Mouse (Mus musculus) liver, embryonic 14.5 days (tissue): ENCODE measurements around the gene Kcnc3. TPM values are rescaled to one million over a fixed set of nuclear protein-coding genes. Genes with fewer than 3 reads are reported as not detected.

Source experiments
- ATAC-seq: fragments of 200-750 bp; cut with Nextera tagmentation; 2 replicates; pipeline ENCODE4 v1.8.0; 2017; ENCODE audit warnings: moderate number of reproducible peaks, mild to moderate bottlenecking, moderate library complexity; ENCODE audit not compliant: insufficient read depth
- DNase-seq, 3 experiments: peaks; one replicate each; pipeline ENCODE4 v3.0.0-alpha.2; 2012 to 2013; ENCODE audit warnings: low read depth in 3 of 3, low spot score in 3 of 3
- H3K27ac ChIP-seq: fragments of 300-500 bp; sonication (generic); 2 replicates; pipeline ENCODE4 v1.5.1; 2014; ENCODE audit warnings: moderate library complexity, mild to moderate bottlenecking, control low read depth, inconsistent platforms
- H3K27me3 ChIP-seq: fragments of 300-500 bp; sonication (generic); 2 replicates; pipeline ENCODE4 v1.6.1; 2014; ENCODE audit warnings: mild to moderate bottlenecking, low read length, moderate library complexity; ENCODE audit not compliant: control insufficient read depth, insufficient read depth
- H3K36me3 ChIP-seq: fragments of 300-500 bp; sonication (generic); replicated peaks from 2 replicates; pipeline ENCODE4 v1.6.1; 2014; ENCODE audit warnings: low read depth; ENCODE audit not compliant: control insufficient read depth, insufficient read depth
- H3K4me1 ChIP-seq, 2 experiments: fragments of 200-500 bp in 1 of 2; fragments of 300-500 bp in 1 of 2; sonication (generic) in 1 of 2; replicated peaks; 2 replicates each; pipeline ENCODE4 v1.6.1; 2012 to 2014; ENCODE audit warnings: antibody characterized with exemption in 1 of 2, inconsistent platforms in 1 of 2, low read length in 1 of 2; ENCODE audit not compliant: control insufficient read depth in 2 of 2, insufficient read depth in 2 of 2
- H3K4me2 ChIP-seq: fragments of 300-500 bp; sonication (generic); 2 replicates; pipeline ENCODE4 v1.6.1; 2014; ENCODE audit warnings: low read depth, mild to moderate bottlenecking, control low read depth, moderate library complexity
- H3K4me3 ChIP-seq, 2 experiments: fragments of 200-500 bp in 1 of 2; fragments of 300-500 bp in 1 of 2; sonication (generic) in 1 of 2; 2 replicates each; pipeline ENCODE4 v1.5.1; 2012 to 2014; ENCODE audit warnings: low read depth in 2 of 2, low read length in 2 of 2, mild to moderate bottlenecking in 2 of 2, control low read depth in 1 of 2, inconsistent platforms in 1 of 2, moderate library complexity in 1 of 2; ENCODE audit not compliant: insufficient read depth in 1 of 2
- H3K9ac ChIP-seq: fragments of 300-500 bp; sonication (generic); replicated peaks from 2 replicates; pipeline ENCODE4 v1.6.1; 2014; ENCODE audit warnings: mild to moderate bottlenecking, control low read depth, moderate library complexity
- H3K9me3 ChIP-seq: fragments of 300-500 bp; sonication (generic); 2 replicates; pipeline ENCODE4 v1.6.1; 2016; ENCODE audit warnings: low read length, mixed read lengths; ENCODE audit not compliant: control insufficient read depth
- CTCF ChIP-seq: IDR thresholded peaks from 2 replicates; pipeline ENCODE4 v1.5.1; 2016; ENCODE audit warnings: antibody characterized with exemption, low read depth, control low read depth
- EP300 ChIP-seq: IDR thresholded peaks from 2 replicates; pipeline ENCODE4 v1.6.1; 2016; ENCODE audit warnings: antibody characterized with exemption, low read depth
- WGBS: fragments of 180-500 bp; shearing (Covaris S2); extraction: QIAGEN DNeasy Blood & Tissue Kit; methylation state at CpG from one replicate; pipeline ENCODE4 v1.1.7; 2014; ENCODE audit not compliant: insufficient replicate concordance; 5-methylcytosine and 5-hydroxymethylcytosine counted together
- polyA plus RNA-seq, 2 experiments: library from polyadenylated mRNA; depleted of rRNA in 1 of 2; stranded (reverse) in 1 of 2; unstranded in 1 of 2; fragments of >200 nt; fragmentation: Nextera tagmentation in 1 of 2; extraction: Ambion mirVana in 1 of 2; gene quantifications; 2 replicates each; pipeline versions ENCODE4 v1.2.1 to v1.2.3; 2012 to 2014

Kcnc3 gene
- polyA plus RNA-seq, 2 experiments = 0.16 TPM; not detected in 1

DNA sequence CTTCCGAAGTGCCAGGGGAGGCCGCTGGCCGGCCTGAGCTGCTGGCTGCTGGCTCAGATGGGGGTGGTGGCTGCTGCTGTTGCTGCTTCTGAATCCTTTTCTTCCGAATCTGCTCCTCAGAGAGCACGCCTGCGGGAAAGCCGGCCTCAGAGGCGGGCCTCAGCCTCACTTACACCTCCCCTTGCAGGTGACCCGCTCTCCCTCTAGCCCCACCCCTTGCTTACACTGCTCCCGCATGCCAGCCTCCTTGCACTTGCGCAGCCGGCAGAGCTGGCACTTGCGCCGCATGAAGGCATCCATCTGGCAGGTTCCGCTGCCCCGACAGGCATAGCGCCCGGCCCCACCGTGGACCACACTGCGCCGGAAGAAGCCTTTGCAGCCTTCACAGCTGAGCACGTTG lies 38.7 kb upstream of the Kcnc3 start:
- H3K4me1 ChIP-seq = peaks cover 14 to 21% of the 10 kb centered on the region in 2 experiments
- no peak overlapping the region for H3K4me3 ChIP-seq
- DNase-seq (no peak), ATAC-seq (no peak)
- H3K4me2 ChIP-seq = no peak overlapping the region
- no peaks in the 10 kb centered on the region for H3K9me3 ChIP-seq
- peaks cover 22% of the 10 kb centered on the region for H3K36me3 ChIP-seq
- no peak overlapping the region for H3K27ac ChIP-seq
- TF ChIP-seq CTCF (no peak), EP300 (no peak)
- no peak overlapping the region for H3K9ac ChIP-seq
- WGBS = 89% methylated on average over 22 of the region's 22 CpGs
- no peaks in the 10 kb centered on the region for H3K27me3 ChIP-seq

DNA sequence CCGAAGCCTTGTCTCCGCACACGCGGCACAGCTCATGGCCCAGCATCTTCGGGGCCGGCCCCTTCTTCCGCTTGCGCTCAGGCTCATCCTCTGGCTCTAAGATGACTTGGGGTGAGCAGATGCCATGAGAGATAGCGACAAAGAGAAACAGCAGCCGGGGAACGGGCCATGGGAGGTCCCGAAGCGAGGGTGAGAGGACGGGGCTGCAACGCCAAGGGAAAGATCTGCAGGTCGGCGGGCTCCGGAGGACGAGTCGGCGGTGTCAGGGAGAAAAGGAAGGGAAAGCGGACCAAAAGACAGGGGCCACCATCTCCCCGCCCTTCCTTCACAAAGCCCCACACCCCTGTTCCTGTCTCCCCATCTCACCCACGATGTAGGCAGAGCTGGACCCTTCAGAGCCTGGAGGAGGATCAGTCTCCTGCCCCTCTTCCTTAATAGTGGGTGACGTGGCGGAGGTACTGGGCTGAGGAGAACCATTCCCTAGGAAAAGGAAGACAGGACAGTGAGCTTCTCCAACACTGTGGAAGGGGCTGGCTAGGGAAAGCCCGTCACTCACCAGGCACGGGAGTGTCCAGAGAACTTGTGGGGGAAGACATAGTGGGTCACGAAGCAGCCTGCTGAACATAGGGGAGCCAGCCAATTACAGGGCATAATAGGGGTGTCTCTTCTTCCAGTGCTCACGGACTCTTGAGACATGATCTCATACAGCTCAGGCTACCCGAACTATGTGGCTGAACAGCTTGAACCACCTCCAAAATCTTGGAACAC lies 38.1 kb upstream of the Kcnc3 start:
- ATAC-seq = no peak
- Histone ChIP-seq H3K9me3 (no peaks in the 10 kb centered on the region), H3K4me2 (peak overlapping the region; percentile 68), H3K36me3 (peaks cover 22% of the 10 kb centered on the region), H3K4me1 (peaks cover 11 to 17% of the 10 kb centered on the region in 2 experiments), H3K27me3 (no peaks in the 10 kb centered on the region), H3K27ac (no peak overlapping the region), H3K9ac (no peak overlapping the region), H3K4me3 (peak overlapping the region; percentile 73 to 80; a peak in 3 of 4 replicates)
- 86% methylated on average over 31 of the region's 31 CpGs for WGBS
- TF ChIP-seq CTCF (no peak), EP300 (no peak)
- no peak for DNase-seq

DNA sequence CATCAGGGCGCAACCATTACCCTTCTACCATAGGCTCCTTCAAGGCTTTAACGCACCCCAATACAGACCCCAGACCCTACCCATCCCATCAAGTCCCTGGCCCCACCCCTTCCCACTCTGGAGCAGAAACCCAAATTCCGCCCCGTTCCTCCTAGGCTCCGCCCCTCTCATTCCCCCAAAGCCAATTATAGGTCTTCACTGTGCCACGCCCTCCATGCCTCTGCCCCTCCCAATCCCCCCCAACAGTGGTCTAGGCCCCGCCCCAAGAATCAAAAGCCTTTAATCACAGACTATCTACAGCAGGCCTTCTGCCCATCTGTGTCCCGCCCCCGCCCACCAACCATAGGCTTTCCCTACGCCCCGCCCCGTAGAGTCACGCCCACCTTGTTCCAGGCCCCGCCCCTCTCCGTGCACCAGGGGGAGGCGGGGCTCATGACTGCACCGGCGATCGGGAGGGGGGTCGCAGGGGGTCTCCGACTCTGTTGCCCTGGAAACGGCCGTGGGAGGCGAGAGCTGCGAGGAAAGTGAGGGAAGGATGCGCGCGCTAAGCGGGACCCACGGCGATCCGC lies 37.2 kb upstream of the Kcnc3 start:
- H3K9ac ChIP-seq = peak overlapping the region; percentile 73
- WGBS = 1% methylated on average over 32 of the region's 32 CpGs
- no peaks in the 10 kb centered on the region for H3K27me3 ChIP-seq
- peak overlapping the region; percentile 85 for H3K27ac ChIP-seq
- TF ChIP-seq CTCF = no peak
- TF ChIP-seq EP300 = no peak
- H3K4me2 ChIP-seq = peak overlapping the region; percentile 68
- peak overlapping the region; percentile 73 to 80 for H3K4me3 ChIP-seq
- no peaks in the 10 kb centered on the region for H3K9me3 ChIP-seq
- peaks cover 22% of the 10 kb centered on the region for H3K36me3 ChIP-seq
- ATAC-seq (peak; percentile 63), DNase-seq (peak; percentile 75 to 79 (median 78))
- H3K4me1 ChIP-seq = peaks cover 7 to 11% of the 10 kb centered on the region in 2 experiments

DNA sequence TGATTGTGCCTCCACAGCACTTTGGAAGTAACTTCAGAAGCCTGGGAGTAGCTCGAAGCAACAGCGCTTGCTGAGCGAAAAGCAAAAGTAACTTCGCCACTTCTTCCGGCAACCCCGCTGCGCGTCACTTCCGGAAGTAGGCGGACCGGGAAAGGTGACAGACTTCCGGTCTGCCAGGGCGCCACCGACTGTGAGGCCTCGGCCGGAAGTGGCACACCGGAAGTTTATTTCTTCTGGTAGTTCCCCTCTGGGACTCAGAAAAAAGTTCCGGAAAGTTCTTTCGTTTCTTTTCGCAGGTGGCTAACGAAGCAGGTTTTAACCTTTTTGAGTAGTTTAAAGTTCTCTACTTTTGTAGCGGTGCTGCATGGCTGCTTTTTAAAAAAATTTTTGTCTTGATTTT lies 36.6 kb upstream of the Kcnc3 start, which contains the start of gene Nr1h2:
Nr1h2 (minus strand) TSS at position 126 of the 400 bp plus-strand sequence.
- Histone ChIP-seq H3K36me3 (peaks cover 22% of the 10 kb centered on the region), H3K9ac (peak within 1 kb of the TSS; percentile 73), H3K4me2 (peak within 1 kb of the TSS; percentile 68), H3K4me3 (peak within 1 kb of the TSS; percentile 73 to 80), H3K27ac (peak within 1 kb of the TSS; percentile 85), H3K4me1 (peaks cover 7 to 11% of the 10 kb centered on the region in 2 experiments), H3K27me3 (no peaks in the 10 kb centered on the region), H3K9me3 (no peaks in the 10 kb centered on the region)
- peak; percentile 84 for ATAC-seq
- under 1% methylated on average over 22 of the region's 22 CpGs for WGBS
- TF ChIP-seq CTCF (no peak; the same call in 1 of the 2 replicates), EP300 (no peak)
- peak; percentile 92 for DNase-seq

DNA sequence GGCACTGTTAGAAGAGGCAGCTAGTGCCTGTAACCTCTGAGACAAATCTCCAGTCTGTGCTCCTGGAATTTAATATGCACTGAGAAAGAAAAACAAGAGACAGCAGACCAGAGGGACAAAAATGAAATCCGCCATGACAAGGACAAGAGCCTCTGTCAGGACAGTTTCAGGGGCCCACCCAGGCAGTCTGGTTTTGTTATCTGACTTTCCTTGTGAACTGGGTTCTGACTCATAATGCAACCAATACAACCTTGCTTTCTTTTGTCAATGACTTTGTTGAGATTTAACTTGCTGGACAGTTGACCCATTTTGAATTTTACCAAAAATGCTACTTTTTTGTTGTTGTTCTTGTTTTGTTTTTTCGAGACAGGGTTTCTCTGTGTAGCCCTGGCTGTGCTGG lies 32.8 kb upstream of the Kcnc3 start:
- H3K27me3 ChIP-seq = no peaks in the 10 kb centered on the region
- no peak overlapping the region for H3K4me3 ChIP-seq
- H3K27ac ChIP-seq = no peak overlapping the region
- WGBS = 40% methylated on average over 2 of the region's 2 CpGs
- no peak overlapping the region for H3K4me2 ChIP-seq
- no peaks in the 10 kb centered on the region for H3K9me3 ChIP-seq
- H3K4me1 ChIP-seq = peaks cover 7 to 9% of the 10 kb centered on the region in 2 experiments
- DNase-seq (no peak), ATAC-seq (no peak)
- no peak overlapping the region for H3K9ac ChIP-seq
- H3K36me3 ChIP-seq = no peaks in the 10 kb centered on the region
- TF ChIP-seq EP300 = no peak
- no peak for TF ChIP-seq CTCF
